Mouse (Mus musculus): ENCODE measurements at regions not wholly inside any gene's neighbourhood (a gene's known extent, or its start where the extent isn't known, plus 50 kb on each side); places are given as distances from the start of the nearest gene placed in this dataset.

- dilution Hi-C loops (cut with MboI; ENCODE audit: extremely low pct_ligation_motif_present, extremely low pct_unique_long_range_greater_than_20kb, low sequenced_read_pairs) (no loop called here), in situ Hi-C loops (cut with MboI; ENCODE audit: low pct_ligation_motif_present, low pct_unique_long_range_greater_than_20kb, low sequenced_read_pairs) (loop anchor here (25.0 kb wide), 1 partner anchor 235 kb away; the partner anchor contains the start of gene Sipa1l2)
- no peak overlapping the region for H3K4me3 ChIP-seq (replicated peaks in 1 of 3; ENCODE audit: low read depth in 2 of 3, low read length in 2 of 3, poor library complexity in 1 of 3)
- DNase-seq (ENCODE audit: extremely low read depth), result peak; percentile 35
- H3K4me1 ChIP-seq (ENCODE audit: control insufficient read depth in 1 of 2, insufficient read depth in 2 of 2), result peaks cover 4 to 23% of the 10 kb centered on the region in 2 experiments
- no peak overlapping the region for H3K27ac ChIP-seq (ENCODE audit: insufficient read depth, low read depth)
- H3K4me2 ChIP-seq (ENCODE audit: insufficient read depth, low read depth, poor library complexity, severe bottlenecking), result no peak overlapping the region
- TF ChIP-seq ZMIZ1 (IDR thresholded peaks at IDR 0.05; ENCODE audit: low read depth, low read length), result no peak
- no peak for TF ChIP-seq BHLHE40 (IDR thresholded peaks at IDR 0.05; ENCODE audit: low read depth, low read length)
- no peak for TF ChIP-seq JUND (conservative IDR thresholded peaks at IDR 0.05; ENCODE audit: low read depth, low read length)
- no peak for TF ChIP-seq NELFE (IDR thresholded peaks at IDR 0.05; ENCODE audit: low read depth, low read length)
- TF ChIP-seq RCOR1 (conservative IDR thresholded peaks at IDR 0.05; ENCODE audit: low read depth, low read length), result no peak
- no peak for TF ChIP-seq MAZ (IDR thresholded peaks at IDR 0.05; ENCODE audit: low read depth, low read length)
- no peak for TF ChIP-seq HCFC1 (IDR thresholded peaks at IDR 0.05; ENCODE audit: low read depth, low read length)
- TF ChIP-seq POLR2A (IDR thresholded peaks at IDR 0.05; ENCODE audit: low read depth, low read length), result no peak
- TF ChIP-seq CTCF (conservative IDR thresholded peaks at IDR 0.05 in 1 of 2, IDR thresholded peaks at IDR 0.05 in 1 of 2; ENCODE audit: low read depth in 2 of 2, low read length in 2 of 2), result no peak
- no peak for TF ChIP-seq IRF4 (IDR thresholded peaks at IDR 0.05; ENCODE audit: low read depth, low read length)
- no peak for TF ChIP-seq SMC3 (IDR thresholded peaks at IDR 0.05; ENCODE audit: low read depth, low read length)
- no peak for TF ChIP-seq MXI1 (IDR thresholded peaks at IDR 0.05; ENCODE audit: low read depth, low read length)
- no peak for TF ChIP-seq MAFK (IDR thresholded peaks at IDR 0.05; ENCODE audit: insufficient replicate concordance, low read length)
- no peak for TF ChIP-seq ETS1 (conservative IDR thresholded peaks at IDR 0.05; ENCODE audit: low read depth, low read length)
- no peak for TF ChIP-seq NRF1 (IDR thresholded peaks at IDR 0.05; ENCODE audit: low read depth, low read length)
- no peak for TF ChIP-seq CHD1 (IDR thresholded peaks at IDR 0.05; ENCODE audit: low read depth, low read length)
- TF ChIP-seq EP300 (IDR thresholded peaks at IDR 0.05; ENCODE audit: low read length), result no peak
- TF ChIP-seq E2F4 (IDR thresholded peaks at IDR 0.05; ENCODE audit: insufficient replicate concordance, low read depth, low read length), result no peak
- no peaks in the 10 kb centered on the region for H3K9me3 ChIP-seq (replicated peaks; ENCODE audit: low read length)
- H3K9ac ChIP-seq (ENCODE audit: insufficient read depth, low read depth), result no peak overlapping the region
- no peaks in the 10 kb centered on the region for H3K27me3 ChIP-seq (replicated peaks)
- H3K79me2 ChIP-seq (replicated peaks; ENCODE audit: control insufficient read depth, extremely low read depth, insufficient read depth, poor library complexity, severe bottlenecking), result no peaks in the 10 kb centered on the region
- H3K36me3 ChIP-seq (replicated peaks in 1 of 2; ENCODE audit: control insufficient read depth in 1 of 2, insufficient read depth in 1 of 2, low read length in 1 of 2), result no peaks in the 10 kb centered on the region
Observed at GRCm38 (mm10) chr8:125327006-125327405, 242.6 kb downstream of the Sipa1l2 start.

- no peak for DNase-seq (ENCODE audit: extremely low read depth)
- H3K9me3 ChIP-seq (replicated peaks; ENCODE audit: low read length), result no peaks in the 10 kb centered on the region
- H3K4me3 ChIP-seq (replicated peaks in 1 of 3; ENCODE audit: low read depth in 2 of 3, low read length in 2 of 3, poor library complexity in 1 of 3), result no peak overlapping the region
- no peak overlapping the region for H3K27ac ChIP-seq (ENCODE audit: insufficient read depth, low read depth)
- dilution Hi-C loops (cut with MboI; ENCODE audit: extremely low pct_ligation_motif_present, extremely low pct_unique_long_range_greater_than_20kb, low sequenced_read_pairs) (no loop called here), in situ Hi-C loops (cut with MboI; ENCODE audit: low pct_ligation_motif_present, low pct_unique_long_range_greater_than_20kb, low sequenced_read_pairs) (loop anchor here (25.0 kb wide), 1 partner anchor 237 kb away; the partner anchor contains the start of gene Sipa1l2)
- no peaks in the 10 kb centered on the region for H3K79me2 ChIP-seq (replicated peaks; ENCODE audit: control insufficient read depth, extremely low read depth, insufficient read depth, poor library complexity, severe bottlenecking)
- TF ChIP-seq RAD21 (IDR thresholded peaks at IDR 0.05; ENCODE audit: low read depth, low read length), result no peak
- H3K4me1 ChIP-seq (ENCODE audit: control insufficient read depth in 1 of 2, insufficient read depth in 2 of 2), result peaks cover 4 to 23% of the 10 kb centered on the region in 2 experiments
- H3K27me3 ChIP-seq (replicated peaks), result no peaks in the 10 kb centered on the region
- H3K4me2 ChIP-seq (ENCODE audit: insufficient read depth, low read depth, poor library complexity, severe bottlenecking), result no peak overlapping the region
- no peaks in the 10 kb centered on the region for H3K36me3 ChIP-seq (replicated peaks in 1 of 2; ENCODE audit: control insufficient read depth in 1 of 2, insufficient read depth in 1 of 2, low read length in 1 of 2)
- no peak overlapping the region for H3K9ac ChIP-seq (ENCODE audit: insufficient read depth, low read depth)
Observed at GRCm38 (mm10) chr8:125325736-125326135, 243.9 kb downstream of the Sipa1l2 start.

All from CH12.LX (cell line).